Mouse (Mus musculus) ES-E14 (cell line): ENCODE measurements at regions not wholly inside any gene's neighbourhood (a gene's known extent, or its start where the extent isn't known, plus 50 kb on each side); places are given as distances from the start of the nearest gene placed in this dataset.

ENCODE experiments used
- DNase-seq: peaks from one replicate; pipeline ENCODE4 v3.0.0-alpha.2; 2013; ENCODE audit warnings: low read depth, low spot score
- H3K27ac ChIP-seq: 2 replicates; pipeline ENCODE4 v1.5.1; 2012; ENCODE audit warnings: low read depth, mild to moderate bottlenecking, low read length, moderate library complexity, mixed read lengths; ENCODE audit not compliant: poor library complexity, insufficient read depth, severe bottlenecking
- H3K36me3 ChIP-seq: 2 replicates; pipeline ENCODE4 v1.6.1; 2012; ENCODE audit warnings: mild to moderate bottlenecking, low read length, moderate library complexity, mixed read lengths; ENCODE audit not compliant: control insufficient read depth, poor library complexity, insufficient read depth, severe bottlenecking
- H3K4me1 ChIP-seq, 2 experiments: fragments of 150-350 bp in 1 of 2; sonication (generic) in 1 of 2; 2 replicates each; pipeline ENCODE4 v1.6.1; 2012; ENCODE audit warnings: low read length in 2 of 2, mild to moderate bottlenecking in 1 of 2, mixed read lengths in 1 of 2; ENCODE audit not compliant: control insufficient read depth in 2 of 2, insufficient read depth in 2 of 2, poor library complexity in 1 of 2
- H3K4me3 ChIP-seq, 2 experiments: fragments of 150-350 bp in 1 of 2; sonication (generic) in 1 of 2; 2 replicates each; pipeline ENCODE4 v1.5.1; 2012; ENCODE audit warnings: low read length in 2 of 2, low read depth in 1 of 2, mild to moderate bottlenecking in 1 of 2, mixed read lengths in 1 of 2; ENCODE audit not compliant: insufficient read depth in 1 of 2, poor library complexity in 1 of 2, severe bottlenecking in 1 of 2
- H3K9ac ChIP-seq: 2 replicates; pipeline ENCODE4 v1.6.1; 2012; ENCODE audit warnings: low read depth, mild to moderate bottlenecking, low read length, mixed read lengths; ENCODE audit not compliant: poor library complexity, insufficient read depth, severe bottlenecking
- H3K9me3 ChIP-seq: fragments of 150-350 bp; sonication (generic); 2 replicates; pipeline ENCODE4 v1.6.1; 2012; ENCODE audit warnings: low read depth, mild to moderate bottlenecking, low read length; ENCODE audit not compliant: control insufficient read depth, insufficient read depth
- CHD2 ChIP-seq: IDR thresholded peaks from 2 replicates; pipeline ENCODE4 v1.6.1; 2014; ENCODE audit warnings: mild to moderate bottlenecking, low read depth, low read length, inconsistent platforms
- HCFC1 ChIP-seq: IDR thresholded peaks from 2 replicates; pipeline ENCODE4 v1.6.1; 2012; ENCODE audit warnings: low read length, inconsistent platforms, borderline replicate concordance; ENCODE audit not compliant: insufficient read depth
- MAFK ChIP-seq: IDR thresholded peaks from 2 replicates; pipeline ENCODE4 v1.6.1; 2014; ENCODE audit warnings: mild to moderate bottlenecking, low read depth, low read length, inconsistent platforms; ENCODE audit not compliant: insufficient read depth
- ZC3H11A ChIP-seq: IDR thresholded peaks from 2 replicates; pipeline ENCODE4 v1.6.1; 2012; ENCODE audit warnings: low read depth, mild to moderate bottlenecking, inconsistent platforms, low read length, borderline replicate concordance
- ZNF384 ChIP-seq: IDR thresholded peaks from 2 replicates; pipeline ENCODE4 v1.6.1; 2012; ENCODE audit warnings: low read depth, low read length, inconsistent platforms
- in situ Hi-C, 2 experiments: fragments of 600-800 bp; cut with MboI; formaldehyde crosslinking; loops; one replicate each; pipeline ENCODE4 v1.15.1; 2025; ENCODE audit warnings: low sequenced_read_pairs in 2 of 2, inconsistent platforms in 1 of 2; ENCODE audit not compliant: unreplicated experiment in 2 of 2

- Histone ChIP-seq H3K9ac (no peak overlapping the region), H3K27ac (no peak overlapping the region), H3K9me3 (no peaks in the 10 kb centered on the region), H3K36me3 (no peaks in the 10 kb centered on the region), H3K4me3 (no peak overlapping the region), H3K4me1 (no peaks in the 10 kb centered on the region)
- TF ChIP-seq ZC3H11A (no peak), ZNF384 (no peak), CHD2 (no peak), HCFC1 (no peak)
- in situ Hi-C loops: loop anchor here in 1 of 2 experiments (25.0 kb wide), 1 partner anchor 424 kb away; no protein-coding TSS in a partner anchor
- DNase-seq: no peak
Measured at GRCm38 (mm10) chr6:41112861-41113610, 77.7 kb upstream of the 2210010C04Rik start.

- H3K4me3 ChIP-seq: no peak overlapping the region
- H3K9me3 ChIP-seq: no peaks in the 10 kb centered on the region
- H3K27ac ChIP-seq: no peak overlapping the region
- in situ Hi-C loops: loop anchor here in 1 of 2 experiments (25.0 kb wide), 1 partner anchor 425 kb away; no protein-coding TSS in a partner anchor
- no peaks in the 10 kb centered on the region for H3K4me1 ChIP-seq
- H3K36me3 ChIP-seq: no peaks in the 10 kb centered on the region
- TF ChIP-seq ZNF384 (no peak), HCFC1 (no peak)
- H3K9ac ChIP-seq: no peak overlapping the region
- no peak for DNase-seq
Measured at GRCm38 (mm10) chr6:41111829-41112228, 76.5 kb upstream of the 2210010C04Rik start.

- no peaks in the 10 kb centered on the region for H3K36me3 ChIP-seq
- TF ChIP-seq MAFK: no peak
- no peak for TF ChIP-seq CHD2
- no peak for TF ChIP-seq HCFC1
- no peak for TF ChIP-seq ZNF384
- no peak for TF ChIP-seq ZC3H11A
- DNase-seq: no peak
- no peak overlapping the region for H3K27ac ChIP-seq
- in situ Hi-C loops: loop anchor here in 1 of 2 experiments (25.0 kb wide), 1 partner anchor 428 kb away; no protein-coding TSS in a partner anchor
- no peak overlapping the region for H3K9ac ChIP-seq
- no peaks in the 10 kb centered on the region for H3K9me3 ChIP-seq
- no peak overlapping the region for H3K4me3 ChIP-seq
- no peaks in the 10 kb centered on the region for H3K4me1 ChIP-seq
Measured at GRCm38 (mm10) chr6:41108897-41109296, 73.6 kb upstream of the 2210010C04Rik start.

- H3K4me3 ChIP-seq: no peak overlapping the region
- no peak overlapping the region for H3K27ac ChIP-seq
- H3K4me1 ChIP-seq: no peaks in the 10 kb centered on the region
- no peak for DNase-seq
- no peak overlapping the region for H3K9ac ChIP-seq
- H3K9me3 ChIP-seq: no peaks in the 10 kb centered on the region
- H3K36me3 ChIP-seq: no peaks in the 10 kb centered on the region
- TF ChIP-seq ZC3H11A (no peak), CHD2 (no peak), ZNF384 (no peak), HCFC1 (no peak), MAFK (no peak)
- in situ Hi-C loops: loop anchor here in 1 of 2 experiments (25.0 kb wide), 1 partner anchor 433 kb away; no protein-coding TSS in a partner anchor
Measured at GRCm38 (mm10) chr6:41103689-41104400, 68.5 kb upstream of the 2210010C04Rik start.
